Mouse (Mus musculus) NIH3T3 (cell line): Measurements from ENCODE around the gene Msantd2.

ENCODE experiments used
- DNase-seq: peaks from one replicate; pipeline ENCODE4 v3.0.0-alpha.2; 2012; ENCODE audit warnings: low read depth

Gene Msantd2

GRCm38 (mm10) chr9:37569231-37569835 lies 80.2 kb downstream of the Msantd2 start:
- DNase-seq, result no peak

GRCm38 (mm10) chr9:37572204-37572876 lies 83.2 kb downstream of the Msantd2 start:
- no peak for DNase-seq
